Mouse (Mus musculus): ENCODE results near the gene Ifi47. TPM values are rescaled to one million over a fixed set of nuclear protein-coding genes. Genes with fewer than 3 reads are reported as not detected.
"Not testable (repeated sequence)": the region's sequence is repeated elsewhere in the genome, so short reads cannot be mapped to it uniquely, and the experiment has no call there.

Ifi47 gene
- 100 to 1,000 TPM; 364 to 477 (median 416) TPM for polyA plus RNA-seq (2017; shearing (Covaris generic))

DNA sequence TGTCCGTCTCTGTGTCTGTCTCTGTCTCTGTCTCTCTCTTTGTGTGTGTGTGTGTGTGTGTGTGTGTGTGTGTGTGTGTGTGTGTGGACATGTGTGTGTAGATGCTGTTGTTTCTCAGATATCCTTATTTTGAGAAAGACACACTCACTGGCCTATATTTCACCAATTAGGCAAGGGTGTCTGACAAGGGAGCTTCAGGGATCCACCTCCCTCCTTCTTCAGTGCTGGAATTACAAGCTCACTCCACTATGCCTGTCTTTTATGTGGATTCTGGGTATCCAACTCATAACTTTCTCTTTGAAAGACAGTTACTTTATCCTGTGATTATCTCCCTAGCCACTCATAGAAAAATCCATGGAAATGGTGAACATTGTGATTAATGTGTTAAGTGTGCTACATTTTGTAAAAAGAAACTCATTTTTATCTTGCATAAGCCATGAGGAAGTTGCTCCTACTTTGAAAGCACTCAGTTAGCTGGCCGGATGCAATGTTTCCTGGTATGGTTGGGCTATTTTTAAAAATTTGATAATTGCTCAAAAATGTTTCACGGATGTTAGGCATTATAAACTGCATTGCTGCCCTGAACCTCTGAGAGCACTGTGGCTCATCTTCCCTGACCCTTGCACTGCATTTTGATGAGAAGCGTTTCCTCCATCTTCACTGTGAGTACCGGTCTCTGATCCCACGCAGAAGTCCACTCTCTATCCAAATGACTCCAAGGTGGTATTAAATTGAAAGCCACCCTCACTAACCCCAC, at the start of gene Ifi47:
Gene Ifi47 (plus strand): TSS at position 587 of the 757 bp plus-strand sequence.
- ATAC-seq = peak; percentile 74

DNA sequence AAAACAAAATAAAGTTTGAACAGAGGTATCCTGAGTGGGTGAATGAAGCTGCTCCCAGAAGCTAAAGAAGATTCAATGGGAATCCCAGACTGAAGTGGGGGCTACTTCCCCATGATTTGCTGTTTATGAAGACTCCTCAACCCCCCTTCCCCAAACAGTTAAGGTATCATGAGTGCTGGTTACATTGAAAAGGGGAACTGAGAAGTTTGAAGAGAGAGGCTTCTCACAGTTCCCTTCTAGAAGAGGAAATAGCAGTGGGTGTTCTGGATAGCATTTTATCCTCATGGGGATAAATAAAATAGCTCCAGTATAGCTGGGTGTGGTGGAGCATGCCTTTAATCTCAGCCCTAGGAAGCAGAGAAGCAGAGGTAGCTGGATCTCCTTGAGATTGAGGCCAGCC, 26.3 kb upstream of the Ifi47 start:
- not testable (repeated sequence) for ATAC-seq

DNA sequence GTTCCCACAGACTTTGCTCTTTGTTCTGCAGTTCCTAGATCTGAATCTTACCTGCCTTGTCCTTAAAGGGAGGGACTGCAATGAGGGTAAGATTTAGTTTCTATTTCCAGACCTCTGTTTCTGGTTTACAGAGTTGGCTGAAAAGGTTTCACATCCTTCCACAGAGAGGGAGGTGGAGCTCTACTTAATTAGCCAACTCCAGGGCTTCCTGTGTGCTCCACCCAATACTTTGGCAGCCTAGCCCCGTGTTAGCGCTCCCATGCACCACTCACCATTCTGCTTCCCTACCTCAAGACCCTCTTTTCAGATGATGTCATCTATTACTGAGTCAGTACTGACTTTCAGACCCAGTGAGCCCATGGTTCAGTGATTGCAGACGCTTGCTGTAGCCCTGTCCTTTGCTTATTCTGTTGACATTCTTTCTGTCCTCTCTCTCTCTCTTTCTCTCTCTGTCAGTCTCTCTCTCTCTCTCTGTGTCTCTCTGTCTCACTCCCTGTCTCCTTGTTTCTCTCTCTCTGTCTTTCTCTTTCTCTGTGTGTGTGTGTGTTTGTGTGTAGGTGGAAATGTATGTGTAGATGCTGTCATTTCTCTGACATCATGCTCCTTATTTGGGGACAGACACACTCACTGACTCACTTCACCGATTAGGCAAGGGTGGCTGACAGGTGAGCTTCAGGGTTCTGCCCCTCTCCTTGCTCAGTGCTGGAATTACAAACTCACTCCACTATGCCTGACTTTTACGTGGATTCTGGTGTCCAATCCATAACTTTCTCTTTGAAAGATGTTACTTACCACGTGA, 25.1 kb upstream of the Ifi47 start, which contains the start of gene 9930111J21Rik2:
Gene 9930111J21Rik2 (minus strand): TSS at position 150 of the 799 bp plus-strand sequence.
- ATAC-seq = peak; percentile 78

DNA sequence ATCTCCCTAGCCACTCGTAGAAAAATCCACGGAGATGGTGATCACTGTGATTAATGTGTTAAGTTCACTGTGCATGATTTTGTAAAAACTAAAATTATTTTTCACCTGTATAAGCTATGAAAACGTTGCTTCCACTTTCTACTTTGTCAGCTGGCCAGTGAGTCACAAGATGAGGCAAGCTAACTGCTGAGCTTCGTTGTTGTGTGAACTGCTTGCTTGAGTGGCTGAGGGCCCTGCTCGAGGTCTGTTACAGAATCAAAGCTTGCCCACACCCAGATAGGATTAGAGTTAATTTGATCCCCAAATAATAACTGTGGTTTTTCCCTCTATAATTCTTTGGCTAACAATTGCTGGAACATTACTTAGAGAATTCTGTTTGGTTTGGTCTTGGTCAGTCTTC, 24.5 kb upstream of the Ifi47 start:
- ATAC-seq = not testable (repeated sequence)

DNA sequence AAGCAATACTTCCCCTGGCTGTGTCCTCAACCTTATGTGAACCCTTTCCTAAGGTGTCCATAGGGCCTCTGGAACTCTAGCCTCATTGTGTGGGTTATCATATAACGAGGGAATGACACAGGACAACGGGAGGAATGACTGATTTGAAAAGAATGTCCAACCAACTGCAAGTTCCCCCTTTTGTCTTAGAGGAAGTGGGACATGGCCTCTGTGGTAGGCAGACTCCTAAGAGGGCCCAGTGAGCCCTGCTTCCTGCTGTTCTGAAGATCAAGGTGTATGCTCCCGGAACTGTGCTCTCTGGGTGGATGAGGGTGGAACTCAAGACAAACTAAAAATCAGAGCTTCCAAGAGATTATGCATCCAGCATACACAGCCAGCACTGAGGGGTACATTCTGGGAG, 16.3 kb upstream of the Ifi47 start:
- ATAC-seq = peak; percentile 44

DNA sequence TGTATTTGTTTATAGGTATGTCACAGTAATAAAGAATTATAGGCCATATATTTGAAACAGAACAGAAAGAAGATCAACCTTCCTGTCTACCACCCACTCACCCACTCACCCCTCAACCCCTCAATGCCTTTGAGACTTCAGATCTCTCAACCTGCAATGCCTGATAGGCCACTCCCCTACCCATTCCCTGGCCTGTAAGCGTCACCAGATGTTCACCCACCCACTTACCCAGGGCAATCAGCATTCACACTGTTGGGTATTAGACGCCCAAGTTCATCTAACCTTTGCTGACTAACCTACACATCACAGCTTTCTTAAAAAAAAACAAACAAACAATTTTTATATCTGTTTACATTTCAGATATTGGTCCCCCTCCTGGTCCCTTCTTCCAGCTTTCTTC, 14.5 kb upstream of the Ifi47 start:
- peak; percentile 74 for ATAC-seq

DNA sequence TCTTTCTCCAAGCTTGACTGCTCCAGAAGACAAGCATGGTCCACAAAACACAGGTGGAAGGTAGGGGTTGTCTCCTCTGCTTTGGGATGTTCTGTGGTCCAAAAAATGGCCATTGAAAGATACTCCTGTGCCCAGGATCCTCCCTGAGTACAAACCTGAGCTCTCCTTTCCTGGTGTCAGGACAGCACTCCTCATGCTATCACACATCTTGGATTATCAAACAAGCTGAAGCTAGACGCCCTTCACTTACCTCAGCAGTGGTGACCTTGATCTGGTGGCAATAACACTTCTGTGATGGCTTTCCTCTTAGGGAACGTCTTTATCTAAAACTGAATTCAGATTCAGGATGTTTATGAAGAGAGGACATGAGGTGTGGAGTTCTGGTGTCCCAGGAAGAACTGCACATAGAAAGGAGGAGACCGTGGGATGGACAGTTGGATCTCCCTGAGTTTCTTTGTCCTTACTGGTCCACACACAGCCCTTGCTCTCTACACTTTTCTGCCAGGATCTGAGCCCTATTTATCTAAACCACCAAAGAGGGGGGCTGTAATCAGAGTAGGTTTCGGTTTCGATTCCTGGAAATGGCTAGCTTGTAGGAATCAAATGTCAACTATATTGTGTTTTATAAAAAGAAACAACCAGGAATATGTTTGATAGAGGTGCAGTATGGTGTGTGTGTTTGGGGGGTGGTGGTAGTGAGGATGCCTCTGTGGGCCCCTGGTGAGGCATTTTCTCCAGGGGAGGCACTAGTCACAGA, 12.5 kb upstream of the Ifi47 start, which contains the start of gene Tgtp2:
Gene Tgtp2 (minus strand): TSS at position 494 of the 757 bp plus-strand sequence.
- ATAC-seq = peak; percentile 36

DNA sequence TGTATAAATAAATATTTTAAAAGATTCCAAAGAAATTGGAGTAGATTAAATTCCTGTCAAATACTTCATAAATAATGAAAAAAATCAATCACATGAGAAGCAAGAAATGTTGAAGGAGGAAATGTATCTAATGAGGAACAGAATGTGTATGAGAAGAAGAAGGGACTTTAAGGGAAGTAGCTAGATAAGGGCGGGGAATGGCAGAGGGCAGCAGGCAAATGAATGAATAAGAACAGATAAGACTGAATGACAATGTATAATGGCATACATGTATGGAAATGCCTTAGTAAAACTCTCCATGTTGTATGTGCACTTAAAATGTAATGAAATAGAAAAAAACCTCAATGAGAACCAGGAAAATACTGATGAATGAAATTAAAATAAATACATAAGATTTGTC, 8.0 kb upstream of the Ifi47 start:
- no peak for ATAC-seq

DNA sequence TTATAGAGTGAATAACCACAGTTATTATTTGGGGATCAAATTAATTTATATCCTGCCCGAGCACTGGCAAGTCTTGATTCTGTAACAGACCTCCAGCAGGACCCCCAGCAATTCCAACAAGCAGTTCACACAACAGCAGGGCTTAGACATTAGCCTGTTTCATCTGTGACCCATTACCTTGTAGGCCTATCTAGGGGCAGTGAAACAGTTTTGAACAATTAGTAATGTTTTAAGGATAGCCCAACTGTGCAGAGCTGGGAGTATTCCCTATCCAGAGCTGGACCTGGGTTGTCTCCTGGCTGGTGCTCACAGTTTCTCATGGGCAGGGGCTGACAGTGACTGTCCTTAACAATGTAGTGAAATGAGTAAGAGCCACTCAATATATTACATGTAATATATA, 625 bp downstream of the Ifi47 start:
- no peak for ATAC-seq

DNA sequence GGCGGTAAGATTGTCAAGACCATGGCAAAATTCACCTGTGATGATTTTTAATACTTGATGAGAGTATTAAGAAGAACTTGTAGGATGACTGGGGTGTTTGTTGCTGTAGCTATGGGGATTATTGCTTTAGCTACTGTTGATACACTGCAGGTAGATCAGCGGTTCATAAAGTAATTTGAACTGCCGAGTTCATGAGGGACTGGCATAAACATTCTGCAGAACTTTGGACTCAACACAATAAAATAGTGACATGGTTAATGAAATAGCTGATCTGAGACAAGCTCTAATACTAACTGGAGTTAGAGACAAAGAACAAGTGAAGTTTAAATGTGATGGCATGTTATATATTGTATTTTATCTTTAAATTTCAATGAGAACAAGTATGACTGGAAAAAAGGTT, 2.3 kb downstream of the Ifi47 start:
- ATAC-seq = no peak

DNA sequence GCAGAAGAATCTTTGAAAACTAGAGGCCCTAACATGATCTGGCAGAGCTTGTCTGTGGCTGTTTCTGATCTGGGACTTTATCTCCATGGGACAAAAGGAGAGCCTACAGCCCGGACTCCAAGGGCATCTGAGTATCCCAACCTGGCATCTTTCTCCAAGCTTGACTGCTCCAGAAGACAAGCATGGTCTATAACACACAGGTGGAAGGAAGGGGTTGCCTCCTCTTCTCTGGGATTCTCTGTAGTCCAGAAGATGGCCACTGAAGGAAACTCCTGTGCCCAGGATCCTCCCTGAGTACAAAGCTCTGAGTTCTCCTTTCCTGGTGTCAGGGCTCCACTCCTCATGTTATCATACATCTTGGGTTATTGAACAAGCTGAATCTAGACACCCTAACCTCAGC, 4.2 kb downstream of the Ifi47 start:
- no peak for ATAC-seq

DNA sequence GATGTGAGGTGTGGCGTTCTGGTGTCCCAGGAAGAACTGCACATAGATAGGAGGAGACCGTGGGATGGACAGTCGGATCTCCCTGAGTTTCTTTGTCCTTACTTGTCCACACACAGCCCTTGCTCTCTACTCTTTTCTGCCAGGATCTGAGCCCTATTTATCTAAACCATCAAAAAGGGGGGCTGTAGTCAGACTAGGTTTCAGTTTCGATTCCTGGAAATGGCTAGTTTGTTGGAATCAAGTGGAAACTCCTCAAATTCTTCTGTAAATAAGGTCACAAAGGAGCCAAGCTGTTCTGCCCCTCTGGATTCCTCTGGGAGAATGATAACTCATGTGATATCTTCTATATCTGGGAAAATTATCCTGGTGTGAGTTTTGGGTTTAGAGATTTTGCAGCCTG, 5.0 kb downstream of the Ifi47 start:
- ATAC-seq = no peak

DNA sequence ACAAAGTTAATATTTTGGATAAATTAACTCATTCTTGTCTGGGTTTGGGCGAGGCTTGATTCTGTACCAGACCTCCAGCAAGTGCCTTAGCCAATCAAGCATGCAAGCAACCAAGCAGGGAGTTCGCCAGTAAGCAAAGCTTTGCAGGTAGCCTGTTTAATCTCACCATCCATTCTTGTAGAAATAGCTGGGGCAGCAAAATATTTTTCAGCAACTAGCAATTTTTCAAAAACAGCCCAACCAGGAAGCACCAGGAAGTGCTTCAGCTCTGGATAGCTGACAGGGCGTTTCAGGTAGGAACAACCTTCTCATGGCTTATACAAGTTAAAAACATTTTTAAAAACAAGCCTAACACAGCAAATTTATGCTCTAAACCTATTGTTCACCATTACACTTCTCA, 5.5 kb downstream of the Ifi47 start:
- ATAC-seq = peak; percentile 2

DNA sequence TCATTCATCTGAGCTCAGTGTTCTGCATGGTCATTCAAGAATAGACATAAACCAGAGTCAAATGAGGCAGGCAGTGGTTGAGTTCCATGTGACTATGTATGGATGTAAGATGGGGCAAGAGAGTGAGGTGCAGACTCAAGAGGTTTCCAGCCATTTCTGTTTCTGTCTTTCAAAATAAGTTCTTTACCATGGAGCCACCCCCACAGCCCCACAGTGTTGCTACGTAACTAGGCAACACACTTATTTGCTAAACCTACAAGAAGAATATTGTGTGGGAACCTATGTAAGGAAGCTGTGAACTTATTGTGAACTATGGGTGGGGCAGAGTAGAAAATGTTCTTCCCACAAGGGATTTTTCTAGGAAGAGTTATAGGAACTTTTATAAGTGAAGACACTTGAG, 6.8 kb downstream of the Ifi47 start:
- peak; percentile 19 for ATAC-seq

DNA sequence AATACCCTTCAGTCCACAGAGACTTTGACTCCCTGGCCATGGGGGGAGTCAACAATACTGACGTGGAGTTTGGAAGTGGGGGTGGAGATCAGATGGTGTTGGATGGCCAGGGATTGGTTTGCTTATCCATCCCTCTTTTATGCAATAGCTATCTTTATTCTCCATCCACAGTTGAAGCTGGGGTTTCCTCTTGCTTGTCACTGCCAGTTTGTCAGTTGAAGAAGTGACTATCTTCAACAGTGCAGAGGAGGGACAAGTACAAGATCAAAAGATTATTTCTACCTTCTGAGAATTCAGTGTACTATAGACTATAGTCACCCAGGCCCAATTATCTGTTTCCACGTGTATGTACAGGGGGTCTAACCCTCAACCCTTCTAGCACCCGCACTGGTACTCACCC, 7.4 kb downstream of the Ifi47 start:
- ATAC-seq = no peak

DNA sequence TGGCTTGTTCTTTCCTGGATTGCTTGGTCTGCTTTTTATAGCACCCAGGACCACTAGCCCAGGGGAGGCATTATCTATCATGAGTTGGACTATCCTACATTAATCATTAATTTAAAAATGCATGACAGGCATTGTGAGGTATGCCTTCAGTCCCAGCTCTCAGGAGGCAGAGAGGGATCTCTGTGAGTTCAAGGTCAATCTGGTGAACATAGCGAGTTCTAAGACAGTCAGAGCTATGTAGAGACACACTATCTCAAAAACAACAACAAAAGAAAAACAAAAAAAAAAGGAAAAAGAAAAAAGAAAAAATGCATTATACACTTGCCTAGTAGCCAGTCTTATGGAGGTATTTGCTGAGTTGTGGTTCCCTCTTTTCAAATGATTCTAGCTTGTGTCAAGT, 8.0 kb downstream of the Ifi47 start:
- ATAC-seq = no peak

DNA sequence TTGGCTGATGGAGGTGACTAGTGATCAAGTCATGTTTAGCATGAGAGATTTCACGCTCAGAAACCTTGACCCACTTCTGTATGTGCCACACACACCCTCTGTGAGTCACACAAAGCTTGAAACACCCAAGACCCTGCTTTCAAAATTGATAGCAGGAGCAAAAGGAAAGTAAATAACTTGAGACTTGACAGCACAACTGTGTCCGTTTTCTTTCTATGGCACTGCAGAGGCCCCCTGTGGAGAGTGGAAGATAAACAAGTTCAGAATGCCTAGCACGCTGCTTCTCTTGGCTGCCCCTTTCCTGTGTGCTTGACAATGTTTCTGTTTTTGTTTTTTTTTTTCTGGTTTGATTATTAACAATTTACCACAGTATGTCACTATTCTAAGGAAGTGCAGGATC, 8.5 kb downstream of the Ifi47 start:
- ATAC-seq = peak; percentile 49

DNA sequence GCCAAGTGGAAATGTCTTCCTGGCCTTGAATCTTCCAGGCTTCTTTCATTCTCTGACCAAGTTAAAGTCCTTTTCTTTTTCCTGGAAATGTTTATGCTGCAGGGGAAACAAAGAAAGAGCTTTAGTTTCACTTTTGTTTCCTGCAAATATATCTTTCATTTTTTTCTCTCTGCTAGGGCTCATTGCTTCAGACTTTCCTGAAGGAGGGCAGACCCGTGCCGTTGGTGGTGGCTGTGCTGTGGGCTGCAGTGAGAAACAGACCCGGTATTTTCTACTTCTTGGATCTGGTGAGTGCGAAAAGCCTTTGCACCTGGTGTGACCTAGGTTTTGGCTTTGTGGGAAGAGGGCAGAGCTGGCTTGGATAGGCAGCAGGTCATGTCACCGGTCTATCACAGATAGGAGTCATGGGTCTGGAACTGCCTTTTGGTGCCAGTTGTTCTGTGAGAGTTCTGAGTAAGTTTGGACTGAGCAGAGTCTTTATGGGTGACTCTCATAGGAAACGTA, 10.5 kb downstream of the Ifi47 start:
- ATAC-seq = peak; percentile 20

DNA sequence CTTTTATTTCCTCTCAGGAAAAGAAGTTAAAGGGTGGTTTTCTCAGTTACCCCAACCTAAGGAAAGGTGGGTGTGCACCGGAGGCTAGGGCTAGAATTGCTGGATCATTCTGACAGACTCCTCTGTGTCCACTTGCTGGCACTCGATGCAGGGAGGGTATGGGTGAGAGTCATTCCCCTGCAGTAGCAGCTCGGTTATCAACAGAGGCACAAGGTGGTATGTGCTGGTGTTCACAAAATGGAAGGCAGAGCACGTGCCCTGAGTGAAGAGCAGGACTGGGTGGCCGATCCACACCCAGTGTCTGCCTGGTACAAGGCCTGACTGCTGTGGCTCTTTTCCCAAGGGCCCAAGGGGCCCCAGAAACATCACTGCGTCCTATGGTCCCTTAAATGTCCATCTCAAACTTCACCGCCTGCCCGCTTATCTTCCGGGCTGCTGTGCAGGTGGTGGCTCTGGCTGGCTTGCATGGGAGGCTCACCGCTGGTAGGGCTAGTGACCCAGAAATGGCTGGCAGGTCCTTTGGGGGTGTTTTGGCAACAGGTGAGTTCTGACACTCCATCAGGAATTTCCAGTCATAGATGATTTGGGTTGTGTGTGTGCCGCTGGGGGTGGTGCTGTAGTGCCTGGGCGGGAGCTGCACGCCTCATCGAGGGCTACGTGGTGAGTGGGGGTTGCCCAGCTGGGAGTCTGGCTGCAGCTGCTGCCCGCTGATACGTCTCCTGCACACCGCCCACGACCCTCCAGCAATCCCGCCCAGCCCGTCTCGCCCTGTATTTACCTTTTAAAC, 11.6 kb downstream of the Ifi47 start:
- peak; percentile 14 for ATAC-seq

DNA sequence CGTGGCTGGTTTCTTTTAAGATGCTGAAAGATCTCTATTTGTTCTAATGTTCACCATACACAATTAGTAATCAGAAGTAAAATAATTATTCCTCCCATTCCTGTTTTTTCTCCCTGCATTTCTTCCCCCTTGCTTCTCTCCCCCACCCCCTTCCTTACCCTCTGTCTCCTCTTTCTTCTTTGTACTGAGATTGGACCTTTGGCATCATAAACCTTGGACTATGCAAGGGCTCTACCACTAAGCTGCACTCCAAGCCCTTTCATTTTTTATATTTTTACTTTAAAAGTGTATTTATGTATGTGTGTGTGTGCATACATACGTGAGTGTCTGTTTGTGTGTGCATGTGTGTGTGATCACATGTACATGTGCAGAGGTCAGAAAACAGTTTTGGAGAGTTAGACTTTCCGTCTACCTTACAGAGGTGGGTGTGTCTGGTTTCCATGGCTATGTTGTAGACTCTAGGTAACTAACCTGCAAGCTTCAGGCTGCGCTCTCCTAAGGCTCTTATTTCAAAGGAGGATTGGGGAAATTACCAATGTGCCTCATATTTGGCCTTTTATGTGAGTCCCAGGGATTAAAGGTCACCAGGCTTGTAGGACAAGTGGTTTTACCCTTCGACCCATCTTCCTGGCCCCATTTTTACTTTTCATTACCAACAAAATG, 12.7 kb downstream of the Ifi47 start:
- no peak for ATAC-seq

DNA sequence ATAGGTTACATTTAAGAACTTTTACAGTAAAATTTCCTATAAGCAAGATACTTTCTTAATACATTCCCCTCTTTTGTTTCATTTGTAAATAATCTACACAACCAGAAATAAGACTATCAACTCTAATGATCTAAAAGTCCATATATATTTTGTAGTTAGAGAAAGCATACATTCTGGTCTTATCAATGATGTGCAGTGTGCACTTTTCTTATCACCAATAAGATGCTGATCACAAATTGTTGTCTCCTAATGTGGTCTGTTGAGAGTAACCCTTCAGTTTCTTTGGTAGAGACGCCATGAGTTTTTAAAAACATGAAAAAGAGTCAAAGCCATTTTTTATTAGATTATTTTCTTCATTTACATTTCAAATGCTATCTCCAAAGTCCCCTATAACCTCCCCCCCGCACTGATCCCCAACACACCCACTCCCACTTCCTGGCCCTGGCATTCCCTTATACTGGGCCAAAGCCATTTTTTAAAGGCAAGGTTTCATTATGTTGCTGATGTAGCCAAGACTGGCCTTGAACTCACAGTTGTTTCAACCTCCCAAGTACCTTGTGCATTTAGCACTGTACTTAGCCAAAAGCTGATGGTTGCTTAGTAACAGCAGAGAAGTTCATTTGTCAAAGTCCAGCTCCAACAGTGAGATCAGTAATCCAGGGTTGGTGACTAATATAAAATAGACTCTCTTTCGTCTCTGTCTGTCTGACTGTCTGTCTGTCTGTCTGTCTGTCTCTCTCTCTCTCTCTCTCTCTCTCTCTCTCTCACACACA, 13.5 kb downstream of the Ifi47 start:
- ATAC-seq = no peak

All from inflammation-experienced regulatory T-cells, adult 6 months (primary cell).